Mouse (Mus musculus): ENCODE results near the gene Hypk. TPM values are rescaled to one million over a fixed set of nuclear protein-coding genes. Genes with fewer than 3 reads are reported as not detected.
"Not testable (repeated sequence)": the region's sequence is repeated elsewhere in the genome, so short reads cannot be mapped to it uniquely, and the experiment has no call there.

The Hypk gene
- polyA plus RNA-seq, 1 experiment, result 32.1 TPM

- DNase-seq (ENCODE audit: low read depth), result peak; percentile 100
- TF ChIP-seq POLR2A (IDR thresholded peaks at IDR 0.05; ENCODE audit: borderline replicate concordance, extremely low read depth, insufficient read depth, insufficient read length, poor library complexity, severe bottlenecking) (peak; percentile 87), CTCF (IDR thresholded peaks at IDR 0.05; ENCODE audit: borderline replicate concordance, extremely low read depth, insufficient read depth, insufficient read length) (no peak)
Measured at GRCm38 (mm10) chr2:121448739-121449535, 4.2 kb upstream of the Hypk start, which contains the start of gene Serf2. Gene Serf2 (plus strand): TSS chr2:121449195.

DNA sequence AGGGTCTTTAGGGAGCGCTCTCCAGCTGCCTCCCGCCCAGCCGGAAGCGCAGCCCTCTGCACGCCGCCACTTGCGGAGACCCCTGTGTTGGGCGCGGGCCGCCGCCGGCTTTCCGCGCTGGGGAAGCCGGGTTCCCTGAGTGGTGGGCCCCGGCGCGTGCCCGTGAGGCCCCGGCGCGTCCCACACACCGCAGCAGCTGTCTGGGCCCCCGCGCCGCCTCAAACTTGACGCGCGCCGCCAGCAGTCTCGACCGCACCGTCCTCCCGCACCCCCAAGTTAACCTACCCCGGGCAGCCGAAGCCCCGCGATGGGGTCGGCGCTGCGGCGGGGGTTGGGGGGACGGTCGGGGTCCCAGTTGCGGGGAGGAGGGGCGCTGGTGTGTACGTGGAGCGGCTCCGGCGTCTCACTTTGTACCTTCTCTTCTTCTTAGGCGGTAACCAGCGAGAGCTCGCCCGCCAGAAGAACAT is 3.5 kb upstream of the Hypk start:
- no peak for TF ChIP-seq CTCF (IDR thresholded peaks at IDR 0.05; ENCODE audit: borderline replicate concordance, extremely low read depth, insufficient read depth, insufficient read length)
- no peak for TF ChIP-seq POLR2A (IDR thresholded peaks at IDR 0.05; ENCODE audit: borderline replicate concordance, extremely low read depth, insufficient read depth, insufficient read length, poor library complexity, severe bottlenecking)
- DNase-seq (ENCODE audit: low read depth), result no peak

GRCm38 (mm10) chr2:121450093-121450492 is 3.0 kb upstream of the Hypk start:
- DNase-seq (ENCODE audit: low read depth), result peak; percentile 4
- no peak for TF ChIP-seq CTCF (IDR thresholded peaks at IDR 0.05; ENCODE audit: borderline replicate concordance, extremely low read depth, insufficient read depth, insufficient read length)
- no peak for TF ChIP-seq POLR2A (IDR thresholded peaks at IDR 0.05; ENCODE audit: borderline replicate concordance, extremely low read depth, insufficient read depth, insufficient read length, poor library complexity, severe bottlenecking)

- no peak for DNase-seq (ENCODE audit: low read depth)
- no peak for TF ChIP-seq POLR2A (IDR thresholded peaks at IDR 0.05; ENCODE audit: borderline replicate concordance, extremely low read depth, insufficient read depth, insufficient read length, poor library complexity, severe bottlenecking)
- TF ChIP-seq CTCF (IDR thresholded peaks at IDR 0.05; ENCODE audit: borderline replicate concordance, extremely low read depth, insufficient read depth, insufficient read length), result no peak
Measured at GRCm38 (mm10) chr2:121452361-121452760, 729 bp upstream of the Hypk start.

DNA sequence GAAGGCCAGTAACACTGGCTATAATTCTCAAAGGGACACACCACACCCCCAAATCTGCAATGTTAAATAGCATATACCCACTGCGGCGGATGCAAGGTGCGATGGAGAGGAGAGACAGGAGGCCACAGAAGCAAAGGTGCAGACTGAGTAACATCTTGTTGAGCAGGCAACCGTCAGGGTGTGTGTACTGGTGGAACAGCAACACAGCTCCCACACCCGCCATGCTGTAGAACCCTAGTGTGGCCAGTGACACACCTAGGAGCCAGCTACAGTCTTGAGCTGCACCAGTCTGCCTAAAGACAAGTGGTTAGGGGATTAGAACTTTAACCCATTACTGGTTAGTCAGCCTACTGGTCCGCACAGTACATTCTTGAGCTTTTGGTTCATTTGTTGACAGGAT is 827 bp downstream of the Hypk start:
- DNase-seq (ENCODE audit: low read depth), result no peak
- TF ChIP-seq CTCF (IDR thresholded peaks at IDR 0.05; ENCODE audit: borderline replicate concordance, extremely low read depth, insufficient read depth, insufficient read length) (no peak), POLR2A (IDR thresholded peaks at IDR 0.05; ENCODE audit: borderline replicate concordance, extremely low read depth, insufficient read depth, insufficient read length, poor library complexity, severe bottlenecking) (no peak)

GRCm38 (mm10) chr2:121455534-121455933 is 2.4 kb downstream of the Hypk start:
- DNase-seq (ENCODE audit: low read depth), result no peak
- no peak for TF ChIP-seq CTCF (IDR thresholded peaks at IDR 0.05; ENCODE audit: borderline replicate concordance, extremely low read depth, insufficient read depth, insufficient read length)

- TF ChIP-seq CTCF (IDR thresholded peaks at IDR 0.05; ENCODE audit: borderline replicate concordance, extremely low read depth, insufficient read depth, insufficient read length) (no peak), POLR2A (IDR thresholded peaks at IDR 0.05; ENCODE audit: borderline replicate concordance, extremely low read depth, insufficient read depth, insufficient read length, poor library complexity, severe bottlenecking) (peak; percentile 42; the same call in 1 of the 2 replicates)
- peak; percentile 96 for DNase-seq (ENCODE audit: low read depth)
Measured at GRCm38 (mm10) chr2:121456692-121457642, 3.9 kb downstream of the Hypk start, which contains the start of gene Serinc4. Gene Serinc4 (minus strand): TSS chr2:121456781.

- no peak for DNase-seq (ENCODE audit: low read depth)
Measured at GRCm38 (mm10) chr2:121460071-121460470, 7.0 kb downstream of the Hypk start.

GRCm38 (mm10) chr2:121468982-121469381 is 15.9 kb downstream of the Hypk start:
- not testable (repeated sequence) for DNase-seq (ENCODE audit: low read depth)

More at GRCm38 (mm10) chr2:121460071-121460470, 7.0 kb downstream of the Hypk start:
- no peak for TF ChIP-seq POLR2A (IDR thresholded peaks at IDR 0.05; ENCODE audit: borderline replicate concordance, extremely low read depth, insufficient read depth, insufficient read length, poor library complexity, severe bottlenecking)
- no peak for TF ChIP-seq CTCF (IDR thresholded peaks at IDR 0.05; ENCODE audit: borderline replicate concordance, extremely low read depth, insufficient read depth, insufficient read length)

- not testable (repeated sequence) for DNase-seq (ENCODE audit: low read depth)
Measured at GRCm38 (mm10) chr2:121472783-121473182, 19.7 kb downstream of the Hypk start.

- peak; percentile 48; the same call in 1 of the 2 replicates for TF ChIP-seq POLR2A (IDR thresholded peaks at IDR 0.05; ENCODE audit: borderline replicate concordance, extremely low read depth, insufficient read depth, insufficient read length, poor library complexity, severe bottlenecking)
- DNase-seq (ENCODE audit: low read depth), result peak; percentile 98
Measured at GRCm38 (mm10) chr2:121473301-121474179, 20.4 kb downstream of the Hypk start, which contains the start of gene Mfap1b. Gene Mfap1b (minus strand): TSS chr2:121474067.

Measured in brain, embryonic 14.5 days (tissue).